ENCODE assay signal across 8 mouse cellular contexts in the genomic region with DNA sequence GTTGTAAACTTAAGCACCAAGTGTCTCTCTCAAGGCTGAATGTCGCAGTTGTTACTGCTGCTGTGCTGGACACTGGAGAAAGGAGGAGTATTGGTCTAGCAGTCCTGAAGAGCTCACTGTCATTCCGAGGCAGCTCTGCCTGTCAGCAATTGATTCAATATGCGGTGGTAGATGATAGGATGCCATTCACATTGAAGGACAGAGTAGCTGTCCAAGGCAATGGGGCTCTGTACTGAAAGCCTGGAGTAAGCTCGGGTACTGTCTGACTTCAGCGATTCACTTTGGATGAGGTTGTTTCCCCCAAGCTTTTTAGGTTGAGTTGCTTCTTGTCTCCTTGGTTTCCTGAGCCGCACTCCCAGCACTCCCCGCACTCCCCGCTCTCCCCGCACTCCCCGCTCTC. TPM values are rescaled to one million over a fixed set of nuclear protein-coding genes. Genes with fewer than 3 reads are reported as not detected.
DNase-seq lines count a peak whose midpoint lies in the region; ATAC-seq lines count a peak whose summit lies in the region.

No protein-coding gene starts in this region.

- no peak for ATAC-seq in erythroblast, adult 5-6 weeks (replicated peaks; ENCODE audit: low FRiP score, poor library complexity, severe bottlenecking)
- ATAC-seq in liver, embryonic 11.5 days (replicated peaks; ENCODE audit: low FRiP score) = no peak

- no peaks in the 10 kb centered on the region for H3K36me3 ChIP-seq in erythroblast, embryonic 14.5 days (ENCODE audit: control insufficient read depth)
- H3K36me3 ChIP-seq in liver, embryonic 11.5 days (ENCODE audit: control insufficient read depth, insufficient read depth, low read length) = no peaks in the 10 kb centered on the region

- H3K9ac ChIP-seq in liver, embryonic 11.5 days (ENCODE audit: low read depth, low read length) = peak overlapping the region; percentile 12; the same call in 1 of the 2 replicates

- no peaks in the 10 kb centered on the region for H3K27me3 ChIP-seq in erythroblast, embryonic 14.5 days (ENCODE audit: control insufficient read depth)
- no peaks in the 10 kb centered on the region for H3K27me3 ChIP-seq in liver, embryonic 11.5 days (replicated peaks; ENCODE audit: control insufficient read depth, insufficient read depth, low read length)

- H3K4me3 ChIP-seq in erythroblast, embryonic 14.5 days (replicated peaks) = peak overlapping the region; percentile 70
- H3K4me3 ChIP-seq in liver, embryonic 11.5 days (ENCODE audit: low read depth, low read length) = peak overlapping the region; percentile 52

- no peak overlapping the region for H3K27ac ChIP-seq in liver, embryonic 11.5 days (ENCODE audit: low read depth, low read length)

- no peaks in the 10 kb centered on the region for H3K9me3 ChIP-seq in erythroblast, embryonic 14.5 days (ENCODE audit: control insufficient read depth, low read length)
- no peaks in the 10 kb centered on the region for H3K9me3 ChIP-seq in liver, embryonic 11.5 days (ENCODE audit: control insufficient read depth, low read length)

- 2% methylated on average over 10 of the region's 10 CpGs for WGBS in liver, embryonic 11.5 days

- peak; percentile 37 for DNase-seq in thymus, postnatal 0 days (ENCODE audit: low spot score)
- DNase-seq in thymus, postnatal 25 days = no peak
- DNase-seq in liver, embryonic 11.5 days (ENCODE audit: low spot score) = no peak
- no peak for DNase-seq in adrenal gland, adult 8-10 months
- DNase-seq in adrenal gland, postnatal 4 days (ENCODE audit: low spot score in 2 of 2) = no peak
- DNase-seq in layer of hippocampus, adult 18-20 months (ENCODE audit: low spot score in 2 of 2) = no peak

- peaks cover 46% of the 10 kb centered on the region for H3K4me1 ChIP-seq in erythroblast, embryonic 14.5 days (ENCODE audit: control insufficient read depth)
- peaks cover 57% of the 10 kb centered on the region for H3K4me1 ChIP-seq in liver, embryonic 11.5 days (replicated peaks; ENCODE audit: control insufficient read depth, insufficient read depth, low read length)

- peak overlapping the region; percentile 65 for H3K4me2 ChIP-seq in liver, embryonic 11.5 days

RNA-seq across cellular contexts. Expression of gene Map4k4, which starts 34.9 kb away (rescaled TPM):
- 0.12 and 0.13 TPM in 2 replicates for polyA plus RNA-seq in erythroblast, embryonic 14.5 days (2012)
- total RNA-seq in erythroblast, adult 5-6 weeks (2015; ENCODE audit: low replicate concordance) = 2.3 and 15.2 TPM in 2 replicates
- 14.6 and 19.3 TPM in 2 replicates for total RNA-seq in erythroblast, adult 5-6 weeks (2017; ENCODE audit: low replicate concordance)
- polyA plus RNA-seq in thymus, postnatal 0 days (2015; fragmentation: Nextera tagmentation; extraction: Ambion mirVana) = 19.7 and 32.0 TPM in 2 replicates
- polyA plus RNA-seq in liver, embryonic 11.5 days (2014; fragmentation: Nextera tagmentation; extraction: Ambion mirVana) = 12.5 and 13.6 TPM in 2 replicates
- total RNA-seq in adrenal gland, adult 8-10 months (2022) = 100 to 1,000 TPM in 2 of 4 experiments, 10 to 100 TPM in 2; 80.9 to 123 (median 104) TPM
- total RNA-seq in adrenal gland, postnatal 4 days (2021) = 100 to 1,000 TPM; 200 to 208 TPM
- total RNA-seq in layer of hippocampus, adult 18-20 months (2021) = 100 to 1,000 TPM; 112 to 117 TPM

Comparison
In these comparisons a context has a peak if more than half of its experiments do, and no peak if none do; other contexts are left out.
1. RNA of gene Map4k4, which starts 34.9 kb away (total RNA-seq): 200 to 208 TPM in adrenal gland, postnatal 4 days, 80.9 to 123 TPM in adrenal gland, adult 8-10 months and 112 to 117 TPM in layer of hippocampus, adult 18-20 months; 2.3 to 19.3 TPM in erythroblast, adult 5-6 weeks; every median in the first group is over 4 times any median in the second.